Mouse (Mus musculus): ENCODE results near the gene Ints12. TPM values are rescaled to one million over a fixed set of nuclear protein-coding genes. Genes with fewer than 3 reads are reported as not detected.

The Ints12 gene
- 23.5 and 25.9 TPM in 2 replicates for polyA plus RNA-seq (2016; fragmentation: Nextera tagmentation; extraction: Ambion mirVana)

DNA sequence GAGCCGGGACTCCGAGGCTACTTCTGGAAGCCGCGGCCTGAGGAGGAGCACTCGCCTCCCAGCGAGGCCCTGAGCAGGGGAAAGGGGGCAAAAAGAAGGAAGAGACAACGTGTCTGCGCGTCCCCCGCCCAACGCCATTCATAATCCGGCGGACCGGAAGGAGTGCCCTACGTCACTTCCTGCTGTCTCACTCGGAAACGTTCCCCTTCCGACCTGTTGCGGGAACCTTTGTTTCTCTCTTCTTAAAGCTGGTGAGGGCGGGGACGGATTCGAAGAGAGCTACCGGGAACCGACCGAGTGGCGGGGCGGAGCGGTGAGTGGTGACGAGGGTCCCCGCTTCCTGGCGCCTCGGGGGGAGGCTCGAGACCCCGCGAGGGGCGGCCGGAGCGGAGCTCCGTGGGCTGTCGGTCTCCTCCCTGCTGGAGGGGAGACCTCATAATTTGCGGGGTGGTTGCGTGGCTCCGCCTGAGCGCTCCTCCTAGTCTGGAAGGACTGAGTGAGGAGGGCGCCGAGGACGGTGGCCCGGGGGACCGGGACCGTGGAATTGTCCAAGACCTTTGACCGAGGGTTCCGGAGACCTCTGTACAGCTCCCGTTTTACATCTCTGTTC, at the start of gene Ints12, which contains the start of gene Gstcd:
Ints12 (plus strand) TSS at position 177 of the 610 bp plus-strand sequence.
Gstcd (minus strand) TSS at position 370 of the 610 bp plus-strand sequence.
- no peaks in the 10 kb centered on the region for H3K9me3 ChIP-seq (replicated peaks)
- peak; percentile 98 for ATAC-seq (ENCODE audit: low FRiP score)
- H3K27ac ChIP-seq = peak within 1 kb of the TSS; percentile 97
- H3K36me3 ChIP-seq = 0 out of 2 replicates have a peak, but pooled peaks cover 1% of the 10 kb centered on the region
- WGBS = under 1% methylated on average over 50 of the region's 53 CpGs
- peak within 1 kb of the TSS; percentile 60 for H3K4me2 ChIP-seq (replicated peaks)
- peak within 1 kb of the TSS; percentile 92 for H3K4me3 ChIP-seq
- peaks cover 23% of the 10 kb centered on the region for H3K4me1 ChIP-seq
- H3K9ac ChIP-seq = peak within 1 kb of the TSS; percentile 92
- H3K27me3 ChIP-seq = no peaks in the 10 kb centered on the region

DNA sequence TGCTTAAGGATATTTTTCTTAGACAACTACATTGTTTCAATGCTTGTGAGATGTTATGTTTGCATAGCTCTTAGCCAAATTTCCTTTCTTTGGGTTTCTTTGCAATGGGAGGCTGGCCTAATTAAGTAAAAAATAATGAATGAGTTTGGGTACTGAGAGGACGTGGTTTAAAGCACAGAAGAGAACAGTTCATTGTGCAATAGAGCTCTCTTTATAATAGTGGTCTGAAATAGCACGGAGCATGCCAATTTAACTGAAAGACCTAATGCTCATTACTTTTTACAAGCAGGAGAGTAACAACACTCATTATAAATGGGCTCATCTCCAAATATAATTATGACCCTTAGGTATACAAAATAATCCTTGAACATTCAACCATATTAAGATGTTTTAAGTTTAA, 39.6 kb upstream of the Ints12 start:
- Histone ChIP-seq H3K27ac (no peak overlapping the region), H3K36me3 (0 out of 2 replicates have a peak, but pooled peaks cover 3% of the 10 kb centered on the region), H3K9me3 (replicated peaks) (no peaks in the 10 kb centered on the region), H3K4me1 (no peaks in the 10 kb centered on the region), H3K27me3 (no peaks in the 10 kb centered on the region), H3K4me3 (no peak overlapping the region), H3K4me2 (replicated peaks) (no peak overlapping the region), H3K9ac (no peak overlapping the region)
- no peak for ATAC-seq (ENCODE audit: low FRiP score)
- WGBS = 73% methylated on average over 2 of the region's 2 CpGs

DNA sequence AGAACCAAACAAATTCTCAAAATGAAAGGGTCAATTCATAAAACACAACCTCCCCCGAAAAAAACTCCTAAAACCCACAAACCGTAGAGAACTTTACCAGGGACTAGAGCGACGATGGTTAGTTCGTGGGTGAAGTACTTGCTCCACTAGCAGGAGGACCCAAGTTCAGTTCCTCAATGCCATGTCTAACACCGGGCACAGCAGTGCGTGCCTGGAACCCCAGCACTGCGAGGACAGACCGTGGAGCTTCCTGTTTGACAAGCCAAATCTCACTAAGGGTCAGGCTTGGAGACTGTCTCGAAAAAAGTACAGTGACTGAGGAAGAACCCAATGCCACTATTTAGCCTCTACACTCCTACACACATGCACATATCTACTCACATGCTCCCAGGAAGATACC, 16.1 kb upstream of the Ints12 start:
- Histone ChIP-seq H3K27ac (no peak overlapping the region), H3K27me3 (no peaks in the 10 kb centered on the region), H3K36me3 (peaks cover 6% of the 10 kb centered on the region), H3K4me3 (no peak overlapping the region), H3K9ac (no peak overlapping the region), H3K9me3 (replicated peaks) (no peaks in the 10 kb centered on the region), H3K4me1 (no peaks in the 10 kb centered on the region), H3K4me2 (replicated peaks) (no peak overlapping the region)
- WGBS = 95% methylated on average over 10 of the region's 10 CpGs
- no peak for ATAC-seq (ENCODE audit: low FRiP score)

DNA sequence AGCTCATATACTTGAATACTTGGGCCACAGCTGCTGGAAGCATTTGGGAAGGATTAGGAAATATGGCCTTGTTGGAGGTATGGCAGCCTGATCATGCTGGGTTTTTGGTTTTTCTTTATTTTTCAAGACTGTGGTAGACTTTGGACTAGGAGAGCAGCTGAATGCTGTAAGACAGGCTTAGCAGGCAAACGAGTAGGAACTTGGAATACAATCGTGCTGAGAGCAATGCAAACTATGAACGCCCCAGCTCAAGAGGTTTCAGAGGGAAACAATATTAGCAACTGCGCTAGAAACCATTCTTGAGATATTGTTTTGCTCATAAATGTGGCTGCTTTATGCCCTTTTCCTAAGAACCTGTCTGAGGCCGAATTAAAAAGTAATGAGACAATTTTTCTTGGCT, 8.9 kb upstream of the Ints12 start:
- Histone ChIP-seq H3K27ac (no peak overlapping the region), H3K4me2 (replicated peaks) (no peak overlapping the region), H3K9ac (no peak overlapping the region), H3K36me3 (peaks cover 29% of the 10 kb centered on the region), H3K4me3 (no peak overlapping the region), H3K27me3 (no peaks in the 10 kb centered on the region), H3K4me1 (no peaks in the 10 kb centered on the region), H3K9me3 (replicated peaks) (no peaks in the 10 kb centered on the region)
- 94% methylated on average over 5 of the region's 5 CpGs for WGBS
- no peak for ATAC-seq (ENCODE audit: low FRiP score)

GRCm38 (mm10) chr3:133085858-133086257, 5.8 kb upstream of the Ints12 start:
- no peaks in the 10 kb centered on the region for H3K9me3 ChIP-seq (replicated peaks)
- H3K27me3 ChIP-seq = no peaks in the 10 kb centered on the region
- WGBS = 65% methylated on average over 3 of the region's 3 CpGs
- peaks cover 5% of the 10 kb centered on the region for H3K4me1 ChIP-seq
- no peak overlapping the region for H3K4me3 ChIP-seq
- H3K27ac ChIP-seq = no peak overlapping the region
- no peak overlapping the region for H3K9ac ChIP-seq
- H3K4me2 ChIP-seq (replicated peaks) = no peak overlapping the region
- H3K36me3 ChIP-seq = peaks cover 29% of the 10 kb centered on the region
- peak; percentile 52; the same call in 1 of the 2 replicates for ATAC-seq (ENCODE audit: low FRiP score)

DNA sequence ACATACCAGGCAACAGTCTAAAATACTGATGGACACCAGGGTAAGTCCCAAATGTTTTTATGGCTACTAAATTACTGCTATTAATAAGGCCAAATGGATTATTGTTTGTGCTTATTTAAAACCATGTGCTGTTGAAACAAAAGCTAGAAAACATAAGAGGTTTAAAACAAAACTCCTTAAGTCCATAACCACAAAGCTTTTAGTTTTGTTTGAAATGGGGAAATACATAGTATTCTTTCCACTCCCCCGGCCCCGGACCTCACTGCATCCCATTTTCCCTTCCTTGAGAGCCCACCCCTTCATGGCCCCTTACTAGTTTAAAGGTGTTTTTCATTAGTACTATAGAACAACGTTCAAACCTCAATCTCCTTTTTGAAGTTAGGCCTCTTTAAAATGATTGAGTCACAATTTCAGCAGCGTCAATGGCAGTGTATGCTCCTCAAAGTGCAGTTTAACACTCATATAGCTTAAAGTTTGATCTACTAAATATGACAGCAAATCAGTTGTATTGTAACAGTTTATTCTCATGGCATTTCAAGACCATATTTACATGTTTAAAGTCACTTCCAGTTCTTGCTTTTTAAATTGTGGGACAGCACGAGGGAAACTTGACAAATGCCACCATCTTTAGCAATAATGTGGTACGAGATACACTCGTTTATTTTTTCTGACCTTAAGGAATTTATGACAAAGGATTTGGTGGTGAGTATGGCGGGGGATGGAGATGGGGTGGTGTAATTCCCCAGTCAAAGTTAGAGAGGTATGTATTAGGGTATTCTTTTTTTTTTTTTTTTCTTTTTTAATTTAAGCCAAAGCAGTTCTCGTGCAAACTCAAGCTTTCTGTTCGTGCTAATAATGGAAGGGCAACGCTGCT, 1.2 kb upstream of the Ints12 start:
- Histone ChIP-seq H3K36me3 (no peaks in the 10 kb centered on the region), H3K9ac (peak overlapping the region; percentile 92), H3K4me1 (peaks cover 23% of the 10 kb centered on the region), H3K27ac (peak overlapping the region; percentile 97; the same call in 1 of the 2 replicates), H3K9me3 (replicated peaks) (no peaks in the 10 kb centered on the region), H3K27me3 (no peaks in the 10 kb centered on the region), H3K4me3 (peak overlapping the region; percentile 92), H3K4me2 (replicated peaks) (peak overlapping the region; percentile 60)
- WGBS = 14% methylated on average over 11 of the region's 11 CpGs
- ATAC-seq (ENCODE audit: low FRiP score) = no peak

DNA sequence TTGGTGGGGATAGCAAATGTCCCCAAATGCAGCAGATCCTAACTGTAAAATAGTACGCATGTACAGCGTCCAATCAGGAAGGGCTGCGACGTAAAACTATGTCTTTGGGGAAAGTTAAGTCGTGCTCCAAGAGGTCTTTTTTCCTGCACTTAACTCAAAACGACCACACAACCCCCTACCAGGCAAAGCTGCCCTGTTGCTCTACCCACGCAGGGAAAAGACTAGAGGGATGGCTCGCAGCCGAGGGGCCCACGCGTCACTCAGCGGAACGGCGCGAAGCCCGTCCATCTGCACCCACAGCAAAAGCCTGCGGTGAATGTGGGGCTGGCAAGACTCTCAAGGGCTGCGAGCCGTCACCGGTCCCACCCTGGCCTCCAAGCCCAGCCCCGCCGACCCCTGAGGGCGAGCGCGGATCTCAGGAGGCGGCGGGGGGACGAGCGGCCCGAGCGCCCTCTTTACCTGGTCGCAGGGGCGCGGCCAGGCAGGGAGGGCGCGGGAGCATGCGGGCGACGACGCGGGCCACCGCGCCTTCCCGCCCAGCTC, 448 bp upstream of the Ints12 start:
- peak; percentile 18; the same call in 1 of the 2 replicates for ATAC-seq (ENCODE audit: low FRiP score)
- H3K9ac ChIP-seq = peak overlapping the region; percentile 92
- no peaks in the 10 kb centered on the region for H3K27me3 ChIP-seq
- H3K27ac ChIP-seq = peak overlapping the region; percentile 97
- no peaks in the 10 kb centered on the region for H3K9me3 ChIP-seq (replicated peaks)
- no peaks in the 10 kb centered on the region for H3K36me3 ChIP-seq
- under 1% methylated on average over 44 of the region's 44 CpGs for WGBS
- H3K4me1 ChIP-seq = peaks cover 23% of the 10 kb centered on the region
- peak overlapping the region; percentile 60 for H3K4me2 ChIP-seq (replicated peaks)
- H3K4me3 ChIP-seq = peak overlapping the region; percentile 92

DNA sequence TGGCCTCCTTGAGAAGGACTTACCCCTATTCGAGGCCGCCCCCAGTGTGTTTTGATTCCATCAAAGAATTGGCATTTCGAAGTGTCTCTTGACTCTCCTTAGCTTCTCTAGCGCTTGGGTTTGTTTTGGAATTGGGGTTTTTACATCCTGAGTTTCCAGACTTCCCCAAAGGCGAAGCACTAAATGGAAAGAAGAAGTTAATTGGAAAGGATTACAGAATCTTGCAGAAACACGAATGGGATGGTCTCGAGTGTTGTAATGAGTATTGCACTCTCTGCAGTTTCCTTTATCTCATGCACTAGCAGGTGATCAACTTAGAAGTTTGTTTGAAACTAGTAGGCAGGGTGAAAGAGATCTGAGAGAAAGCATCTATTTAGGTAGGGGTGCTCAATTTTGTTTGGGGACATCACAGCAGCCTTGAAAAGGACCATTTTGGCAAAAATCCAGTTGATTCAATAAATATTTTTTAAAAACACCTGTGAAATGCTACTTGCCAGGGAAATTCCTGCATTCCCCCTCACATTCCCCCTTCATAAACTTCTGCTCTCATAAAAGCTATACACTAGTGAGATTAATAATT, 724 bp downstream of the Ints12 start:
- no peak for ATAC-seq (ENCODE audit: low FRiP score)
- H3K9ac ChIP-seq = peak overlapping the region; percentile 92

DNA sequence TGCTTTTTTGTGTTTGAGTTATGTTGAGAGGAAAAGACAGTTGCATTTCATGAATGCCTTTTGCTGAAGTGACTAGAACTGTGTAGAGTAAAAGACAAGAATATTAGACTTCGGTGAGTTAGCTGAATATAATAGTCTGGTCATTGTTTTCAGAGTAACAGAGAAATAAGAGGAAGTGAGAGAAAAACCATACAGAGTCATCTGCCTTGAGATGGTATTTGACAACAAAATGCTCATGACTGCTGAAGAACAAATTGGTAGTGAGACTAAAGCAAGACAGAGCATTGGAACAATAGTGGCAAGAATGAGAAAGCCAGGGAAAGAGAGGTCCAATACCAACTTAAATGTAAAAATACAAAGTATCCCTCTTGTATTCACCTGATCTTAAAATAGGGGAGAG, 1.3 kb downstream of the Ints12 start:
- H3K4me1 ChIP-seq = peaks cover 23% of the 10 kb centered on the region
- H3K9me3 ChIP-seq (replicated peaks) = no peaks in the 10 kb centered on the region
- no peak for ATAC-seq (ENCODE audit: low FRiP score)
- no peaks in the 10 kb centered on the region for H3K27me3 ChIP-seq
- peak overlapping the region; percentile 58 for H3K4me2 ChIP-seq (replicated peaks)
- WGBS = 94% methylated on average over 1 of the region's 1 CpGs
- H3K9ac ChIP-seq = peak overlapping the region; percentile 92
- no peak overlapping the region for H3K27ac ChIP-seq
- H3K4me3 ChIP-seq = peak overlapping the region; percentile 92
- H3K36me3 ChIP-seq = peaks cover 6% of the 10 kb centered on the region; the same call in 1 of the 2 replicates

More for the DNA sequence above, 724 bp downstream of the Ints12 start:
- peak overlapping the region; percentile 97 for H3K27ac ChIP-seq
- WGBS = under 1% methylated on average over 7 of the region's 7 CpGs
- H3K4me2 ChIP-seq (replicated peaks) = peak overlapping the region; percentile 58
- peaks cover 23% of the 10 kb centered on the region for H3K4me1 ChIP-seq
- H3K27me3 ChIP-seq = no peaks in the 10 kb centered on the region
- H3K9me3 ChIP-seq (replicated peaks) = no peaks in the 10 kb centered on the region
- 0 out of 2 replicates have a peak, but pooled peaks cover 4% of the 10 kb centered on the region for H3K36me3 ChIP-seq
- H3K4me3 ChIP-seq = peak overlapping the region; percentile 92

DNA sequence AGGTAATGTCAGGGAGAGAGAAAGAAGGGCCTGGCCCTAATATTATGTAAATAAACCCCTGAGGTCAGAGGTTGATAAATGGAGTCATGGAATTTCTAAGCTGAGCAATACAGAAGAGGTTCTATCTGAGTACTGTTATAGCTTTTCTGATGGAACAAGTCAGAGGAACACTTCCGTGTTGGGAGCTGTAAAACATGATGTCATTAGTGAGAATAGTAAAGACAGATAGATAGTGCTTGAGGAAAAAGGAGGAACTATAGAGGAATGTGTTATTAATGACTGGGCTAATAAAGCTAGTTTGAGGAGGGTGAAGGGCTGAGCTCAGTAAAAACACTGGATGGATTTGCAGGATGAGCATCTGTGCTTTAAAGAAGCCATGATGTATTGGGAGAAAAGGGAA, 2.7 kb downstream of the Ints12 start:
- Histone ChIP-seq H3K4me1 (peaks cover 23% of the 10 kb centered on the region), H3K27ac (no peak overlapping the region), H3K4me3 (no peak overlapping the region), H3K9me3 (replicated peaks) (no peaks in the 10 kb centered on the region), H3K36me3 (peaks cover 18% of the 10 kb centered on the region), H3K27me3 (no peaks in the 10 kb centered on the region), H3K9ac (no peak overlapping the region), H3K4me2 (replicated peaks) (no peak overlapping the region)
- 78% methylated on average over 1 of the region's 1 CpGs for WGBS
- ATAC-seq (ENCODE audit: low FRiP score) = no peak

DNA sequence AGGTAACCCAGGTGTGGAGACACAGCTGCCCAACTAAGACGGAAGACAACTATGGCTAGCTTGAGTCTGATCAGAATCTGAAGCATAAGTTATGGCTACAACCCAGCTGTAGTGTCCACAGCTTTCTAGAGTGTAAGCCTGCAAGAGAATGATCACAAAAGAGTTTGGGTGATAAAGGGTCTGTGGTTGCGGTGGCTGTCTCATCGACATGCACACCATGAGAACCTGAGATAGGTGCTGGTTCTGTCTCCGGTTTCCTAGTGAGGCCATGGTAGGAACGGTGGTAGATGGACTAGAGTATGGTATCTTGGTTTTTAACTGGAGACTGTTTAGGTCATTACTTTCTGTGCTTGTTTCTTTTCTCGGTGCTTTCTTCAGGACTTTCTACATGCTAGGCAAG, 6.3 kb downstream of the Ints12 start:
- Histone ChIP-seq H3K4me1 (peaks cover 12% of the 10 kb centered on the region), H3K9me3 (replicated peaks) (no peaks in the 10 kb centered on the region), H3K9ac (no peak overlapping the region), H3K27me3 (no peaks in the 10 kb centered on the region), H3K4me2 (replicated peaks) (no peak overlapping the region), H3K27ac (no peak overlapping the region), H3K36me3 (peaks cover 30% of the 10 kb centered on the region), H3K4me3 (no peak overlapping the region)
- WGBS = 94% methylated on average over 6 of the region's 6 CpGs
- no peak for ATAC-seq (ENCODE audit: low FRiP score)

GRCm38 (mm10) chr3:133098336-133098735, 6.7 kb downstream of the Ints12 start:
- H3K27ac ChIP-seq = no peak overlapping the region
- H3K9ac ChIP-seq = no peak overlapping the region
- no peak overlapping the region for H3K4me2 ChIP-seq (replicated peaks)
- peaks cover 30% of the 10 kb centered on the region for H3K36me3 ChIP-seq
- no peak overlapping the region for H3K4me3 ChIP-seq
- no peak for ATAC-seq (ENCODE audit: low FRiP score)
- no peaks in the 10 kb centered on the region for H3K9me3 ChIP-seq (replicated peaks)
- 96% methylated on average over 4 of the region's 4 CpGs for whole genome bisulfite sequencing
- H3K4me1 ChIP-seq = peaks cover 8% of the 10 kb centered on the region
- H3K27me3 ChIP-seq = no peaks in the 10 kb centered on the region

Data from hindbrain, embryonic 12.5 days (tissue).